Mouse (Mus musculus): ENCODE measurements around the gene Nck2.

DNA sequence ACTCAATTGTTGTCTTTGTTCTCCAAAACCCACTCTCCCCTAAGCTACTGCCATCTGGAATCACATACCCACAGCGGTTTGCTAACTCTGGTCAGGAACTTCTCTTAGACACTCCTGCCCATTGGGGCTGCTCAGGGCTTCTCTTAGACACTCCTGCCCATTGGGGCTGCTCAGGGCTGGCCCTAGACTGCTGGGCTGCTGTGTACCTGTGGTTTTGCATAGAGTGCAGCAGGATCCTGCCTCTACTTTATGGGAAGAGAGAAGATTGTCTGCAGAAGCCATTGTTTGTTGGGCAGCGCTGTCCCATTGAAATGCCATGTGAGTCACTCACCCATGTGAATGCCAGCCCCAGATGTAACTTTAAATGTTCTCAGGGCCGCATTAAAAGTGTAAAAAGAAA is 9.3 kb downstream of the Nck2 start:
- TF ChIP-seq CTCF (IDR thresholded peaks at IDR 0.05; ENCODE audit: insufficient read depth, low read depth, low read length) (no peak), POLR2A (IDR thresholded peaks at IDR 0.05; ENCODE audit: insufficient read depth, low read depth, low read length) (no peak)
